Mouse (Mus musculus): ENCODE data around the gene Gm11444. TPM values are rescaled to one million over a fixed set of nuclear protein-coding genes. Genes with fewer than 3 reads are reported as not detected.

The Gm11444 gene
- polyA plus RNA-seq, 1 experiment, result not detected

DNA sequence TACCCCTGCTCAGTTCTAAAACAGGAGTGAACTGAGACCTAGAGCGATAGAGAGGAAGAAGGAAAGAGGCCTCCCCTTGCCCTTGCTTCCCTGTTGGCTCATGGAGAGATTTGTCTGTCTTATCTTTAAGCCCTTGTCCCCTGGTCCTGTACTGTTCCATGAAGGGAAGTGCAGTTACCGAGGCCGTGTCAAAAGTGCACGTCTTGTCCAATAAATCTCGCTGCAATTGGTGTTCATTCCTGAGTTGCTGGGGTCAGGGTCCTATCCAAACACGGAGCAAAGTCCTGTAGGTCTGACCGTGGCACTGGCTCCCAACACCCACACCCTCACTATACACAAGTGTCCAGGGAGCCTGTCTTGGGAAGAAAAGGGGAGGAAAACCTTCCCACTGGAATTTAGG lies 24.3 kb downstream of the Gm11444 start:
- no peaks in the 10 kb centered on the region for H3K79me2 ChIP-seq (ENCODE audit: control insufficient read depth, insufficient read depth)
- H3ac ChIP-seq (ENCODE audit: control insufficient read depth, insufficient read length), result no peak overlapping the region
- TF ChIP-seq CEBPB (IDR thresholded peaks at IDR 0.05; ENCODE audit: insufficient read depth, poor library complexity, severe bottlenecking) (no peak), USF1 (IDR thresholded peaks at IDR 0.05; ENCODE audit: low read depth) (no peak), POLR2AphosphoS2 (IDR thresholded peaks at IDR 0.05; ENCODE audit: insufficient read length, low read depth) (no peak), TCF12 (IDR thresholded peaks at IDR 0.05; ENCODE audit: insufficient read depth, poor library complexity, severe bottlenecking) (no peak), MAX (IDR thresholded peaks at IDR 0.05; ENCODE audit: low read depth) (no peak), SRF (IDR thresholded peaks at IDR 0.05; ENCODE audit: control insufficient read depth, insufficient read length, low read depth) (no peak), MYOD1 (IDR thresholded peaks at IDR 0.05; ENCODE audit: control insufficient read depth in 1 of 3, insufficient read length in 2 of 3, low read depth in 2 of 3) (no peak), POLR2A (IDR thresholded peaks at IDR 0.05; ENCODE audit: insufficient read length, low read depth) (no peak), TCF3 (IDR thresholded peaks at IDR 0.05; ENCODE audit: insufficient read length, low read depth) (no peak), E2F4 (IDR thresholded peaks at IDR 0.05; ENCODE audit: insufficient read depth) (no peak), MYOG (IDR thresholded peaks at IDR 0.05; ENCODE audit: control insufficient read depth in 1 of 3, insufficient read depth in 1 of 3, insufficient read length in 2 of 3, low read depth in 2 of 3) (no peak), REST (IDR thresholded peaks at IDR 0.05; ENCODE audit: insufficient read depth, insufficient read length) (no peak)
- H3K4me3 ChIP-seq, result no peak overlapping the region
- H3K4me2 ChIP-seq (ENCODE audit: low read depth), result no peak overlapping the region
- H3K36me3 ChIP-seq (ENCODE audit: control insufficient read depth, insufficient read depth), result no peaks in the 10 kb centered on the region
- H3K27me3 ChIP-seq (ENCODE audit: control insufficient read depth, insufficient read depth, insufficient read length), result peaks cover 16% of the 10 kb centered on the region

DNA sequence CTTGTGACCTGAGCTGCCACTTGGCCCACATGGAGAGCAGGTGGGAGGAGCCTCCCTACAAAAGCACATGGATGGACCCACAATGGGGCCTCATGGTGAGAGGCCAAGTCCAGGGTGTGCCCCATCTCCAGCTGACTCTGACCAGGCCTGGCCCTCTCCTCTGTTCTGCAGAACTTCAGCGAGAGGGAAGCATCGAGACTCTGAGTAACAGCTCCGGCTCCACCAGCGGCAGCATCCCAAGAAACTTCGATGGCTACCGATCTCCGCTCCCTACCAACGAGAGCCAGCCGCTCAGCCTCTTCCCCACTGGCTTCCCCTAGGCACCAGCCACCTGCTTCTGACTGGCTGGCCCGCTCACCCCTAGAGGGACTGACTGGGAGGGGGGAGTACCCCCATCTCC lies 25.1 kb downstream of the Gm11444 start:
- Histone ChIP-seq H3ac (ENCODE audit: control insufficient read depth, insufficient read length) (no peak overlapping the region), H3K4me3 (no peak overlapping the region), H3K79me2 (ENCODE audit: control insufficient read depth, insufficient read depth) (no peaks in the 10 kb centered on the region), H3K4me2 (ENCODE audit: low read depth) (no peak overlapping the region), H3K36me3 (ENCODE audit: control insufficient read depth, insufficient read depth) (no peaks in the 10 kb centered on the region), H3K27me3 (ENCODE audit: control insufficient read depth, insufficient read depth, insufficient read length) (peaks cover 15% of the 10 kb centered on the region)
- TF ChIP-seq REST (IDR thresholded peaks at IDR 0.05; ENCODE audit: insufficient read depth, insufficient read length), result no peak
- no peak for TF ChIP-seq MAX (IDR thresholded peaks at IDR 0.05; ENCODE audit: low read depth)
- no peak for TF ChIP-seq MYOG (IDR thresholded peaks at IDR 0.05; ENCODE audit: control insufficient read depth in 1 of 3, insufficient read depth in 1 of 3, insufficient read length in 2 of 3, low read depth in 2 of 3)
- no peak for TF ChIP-seq CEBPB (IDR thresholded peaks at IDR 0.05; ENCODE audit: insufficient read depth, poor library complexity, severe bottlenecking)
- no peak for TF ChIP-seq TCF12 (IDR thresholded peaks at IDR 0.05; ENCODE audit: insufficient read depth, poor library complexity, severe bottlenecking)
- no peak for TF ChIP-seq USF1 (IDR thresholded peaks at IDR 0.05; ENCODE audit: low read depth)
- TF ChIP-seq POLR2AphosphoS2 (IDR thresholded peaks at IDR 0.05; ENCODE audit: insufficient read length, low read depth), result no peak
- no peak for TF ChIP-seq E2F4 (IDR thresholded peaks at IDR 0.05; ENCODE audit: insufficient read depth)

DNA sequence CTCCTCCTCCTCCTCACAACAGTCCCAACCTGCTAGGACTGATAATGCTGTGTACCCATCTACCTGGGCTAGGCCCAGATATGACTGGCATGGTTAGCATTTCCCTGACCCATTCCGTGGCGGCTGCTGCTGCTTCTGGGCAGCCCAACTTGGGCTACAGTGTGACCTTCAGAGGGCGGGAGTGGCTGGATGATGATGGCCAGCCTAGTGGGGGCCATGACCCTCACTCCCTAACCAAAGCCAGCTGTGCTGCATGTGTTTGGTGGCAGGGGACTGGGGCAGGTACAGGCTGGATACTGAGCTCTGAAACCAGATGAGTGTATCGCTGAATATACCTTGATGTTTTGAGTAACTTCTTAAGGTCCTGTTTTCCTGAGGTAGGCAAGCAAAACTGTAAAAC lies 26.3 kb downstream of the Gm11444 start:
- H3K27me3 ChIP-seq (ENCODE audit: control insufficient read depth, insufficient read depth, insufficient read length), result peaks cover 3% of the 10 kb centered on the region
- no peaks in the 10 kb centered on the region for H3K79me2 ChIP-seq (ENCODE audit: control insufficient read depth, insufficient read depth)
- no peak overlapping the region for H3K4me3 ChIP-seq
- no peak overlapping the region for H3ac ChIP-seq (ENCODE audit: control insufficient read depth, insufficient read length)
- no peak overlapping the region for H3K4me2 ChIP-seq (ENCODE audit: low read depth)
- TF ChIP-seq E2F4 (IDR thresholded peaks at IDR 0.05; ENCODE audit: insufficient read depth), result no peak
- TF ChIP-seq CEBPB (IDR thresholded peaks at IDR 0.05; ENCODE audit: insufficient read depth, poor library complexity, severe bottlenecking), result no peak
- TF ChIP-seq POLR2AphosphoS2 (IDR thresholded peaks at IDR 0.05; ENCODE audit: insufficient read length, low read depth), result no peak
- no peak for TF ChIP-seq SRF (IDR thresholded peaks at IDR 0.05; ENCODE audit: control insufficient read depth, insufficient read length, low read depth)
- TF ChIP-seq MAX (IDR thresholded peaks at IDR 0.05; ENCODE audit: low read depth), result no peak
- no peak for TF ChIP-seq TCF3 (IDR thresholded peaks at IDR 0.05; ENCODE audit: insufficient read length, low read depth)
- no peak for TF ChIP-seq USF1 (IDR thresholded peaks at IDR 0.05; ENCODE audit: low read depth)
- TF ChIP-seq MYOD1 (IDR thresholded peaks at IDR 0.05; ENCODE audit: control insufficient read depth in 1 of 3, insufficient read length in 2 of 3, low read depth in 2 of 3), result no peak
- no peak for TF ChIP-seq REST (IDR thresholded peaks at IDR 0.05; ENCODE audit: insufficient read depth, insufficient read length)
- TF ChIP-seq POLR2A (IDR thresholded peaks at IDR 0.05; ENCODE audit: insufficient read length, low read depth), result no peak
- no peak for TF ChIP-seq TCF12 (IDR thresholded peaks at IDR 0.05; ENCODE audit: insufficient read depth, poor library complexity, severe bottlenecking)
- TF ChIP-seq MYOG (IDR thresholded peaks at IDR 0.05; ENCODE audit: control insufficient read depth in 1 of 3, insufficient read depth in 1 of 3, insufficient read length in 2 of 3, low read depth in 2 of 3), result no peak
- H3K36me3 ChIP-seq (ENCODE audit: control insufficient read depth, insufficient read depth), result no peaks in the 10 kb centered on the region

DNA sequence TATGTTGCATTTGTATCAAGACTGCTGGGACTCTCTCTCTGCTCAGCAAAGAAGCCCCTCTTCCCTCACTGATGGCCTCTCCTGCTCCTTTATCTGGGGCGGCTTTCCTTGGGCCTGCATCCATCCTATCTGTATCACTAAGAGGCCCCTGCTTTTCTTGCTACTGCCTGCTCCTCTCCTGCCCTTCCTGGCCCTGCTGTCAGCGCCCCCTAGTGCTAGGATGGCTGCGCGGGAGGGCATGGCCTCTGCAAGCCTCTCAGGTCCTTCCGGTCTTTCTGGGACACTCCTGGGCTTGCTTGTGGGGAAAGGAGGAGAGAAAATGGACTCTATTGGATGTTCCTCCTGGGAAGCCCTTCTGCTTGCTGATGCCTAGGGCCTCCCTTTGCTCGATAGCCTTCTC lies 27.0 kb downstream of the Gm11444 start:
- H3K27me3 ChIP-seq (ENCODE audit: control insufficient read depth, insufficient read depth, insufficient read length), result no peaks in the 10 kb centered on the region
- no peak overlapping the region for H3K4me2 ChIP-seq (ENCODE audit: low read depth)
- no peak overlapping the region for H3K4me3 ChIP-seq
- H3K36me3 ChIP-seq (ENCODE audit: control insufficient read depth, insufficient read depth), result no peaks in the 10 kb centered on the region
- H3ac ChIP-seq (ENCODE audit: control insufficient read depth, insufficient read length), result no peak overlapping the region
- H3K79me2 ChIP-seq (ENCODE audit: control insufficient read depth, insufficient read depth), result no peaks in the 10 kb centered on the region
- no peak for TF ChIP-seq TCF3 (IDR thresholded peaks at IDR 0.05; ENCODE audit: insufficient read length, low read depth)
- TF ChIP-seq REST (IDR thresholded peaks at IDR 0.05; ENCODE audit: insufficient read depth, insufficient read length), result no peak
- TF ChIP-seq SRF (IDR thresholded peaks at IDR 0.05; ENCODE audit: control insufficient read depth, insufficient read length, low read depth), result no peak
- TF ChIP-seq MYOD1 (IDR thresholded peaks at IDR 0.05; ENCODE audit: control insufficient read depth in 1 of 3, insufficient read length in 2 of 3, low read depth in 2 of 3), result no peak
- no peak for TF ChIP-seq E2F4 (IDR thresholded peaks at IDR 0.05; ENCODE audit: insufficient read depth)
- TF ChIP-seq MYOG (IDR thresholded peaks at IDR 0.05; ENCODE audit: control insufficient read depth in 1 of 3, insufficient read depth in 1 of 3, insufficient read length in 2 of 3, low read depth in 2 of 3), result no peak
- TF ChIP-seq MAX (IDR thresholded peaks at IDR 0.05; ENCODE audit: low read depth), result no peak
- no peak for TF ChIP-seq TCF12 (IDR thresholded peaks at IDR 0.05; ENCODE audit: insufficient read depth, poor library complexity, severe bottlenecking)
- no peak for TF ChIP-seq CEBPB (IDR thresholded peaks at IDR 0.05; ENCODE audit: insufficient read depth, poor library complexity, severe bottlenecking)
- no peak for TF ChIP-seq USF1 (IDR thresholded peaks at IDR 0.05; ENCODE audit: low read depth)
- TF ChIP-seq POLR2AphosphoS2 (IDR thresholded peaks at IDR 0.05; ENCODE audit: insufficient read length, low read depth), result no peak
- no peak for TF ChIP-seq POLR2A (IDR thresholded peaks at IDR 0.05; ENCODE audit: insufficient read length, low read depth)

Measured in myocyte (in vitro differentiated cells).